Mouse (Mus musculus) CH12.LX (cell line): ENCODE measurements around the gene Gm26938. TPM values are rescaled to one million over a fixed set of nuclear protein-coding genes. Genes with fewer than 3 reads are reported as not detected.

Source experiments
- DNase-seq: peaks from one replicate; pipeline ENCODE4 v3.0.0-alpha.2; 2013; ENCODE audit errors: extremely low read depth
- H3K27ac ChIP-seq: 2 replicates; pipeline ENCODE4 v1.5.1; 2012; ENCODE audit warnings: low read depth, mild to moderate bottlenecking, control low read depth, moderate library complexity; ENCODE audit not compliant: insufficient read depth
- H3K27me3 ChIP-seq: replicated peaks from 2 replicates; pipeline ENCODE3; 2012; ENCODE audit warnings: inconsistent platforms
- H3K36me3 ChIP-seq, 2 experiments: replicated peaks in 1 of 2; 2 replicates each; pipeline versions ENCODE3 to v1.6.1; 2012; ENCODE audit warnings: inconsistent platforms in 1 of 2, low read length in 1 of 2, mild to moderate bottlenecking in 1 of 2, mixed read lengths in 1 of 2, moderate library complexity in 1 of 2; ENCODE audit not compliant: control insufficient read depth in 1 of 2, insufficient read depth in 1 of 2
- H3K4me1 ChIP-seq, 2 experiments: 2 replicates each; pipeline ENCODE4 v1.6.1; 2012; ENCODE audit warnings: inconsistent platforms in 1 of 2, moderate library complexity in 1 of 2; ENCODE audit not compliant: insufficient read depth in 2 of 2, control insufficient read depth in 1 of 2
- H3K4me2 ChIP-seq: 2 replicates; pipeline ENCODE4 v1.6.1; 2012; ENCODE audit warnings: low read depth, mild to moderate bottlenecking, control low read depth; ENCODE audit not compliant: poor library complexity, insufficient read depth, severe bottlenecking
- H3K4me3 ChIP-seq, 3 experiments: fragments of 150-350 bp in 1 of 3; sonication (generic) in 1 of 3; replicated peaks in 1 of 3; 2 replicates each; pipeline versions ENCODE3 to v1.5.1; 2011 to 2012; ENCODE audit warnings: low read depth in 2 of 3, low read length in 2 of 3, mild to moderate bottlenecking in 2 of 3, moderate library complexity in 2 of 3, control low read depth in 1 of 3, improper control_type of control experiment in 1 of 3, inconsistent platforms in 1 of 3, mixed read lengths in 1 of 3; ENCODE audit not compliant: poor library complexity in 1 of 3
- H3K79me2 ChIP-seq: replicated peaks from 2 replicates; pipeline ENCODE4 v1.6.1; 2012; ENCODE audit warnings: mild to moderate bottlenecking, moderate library complexity; ENCODE audit not compliant: control insufficient read depth, poor library complexity, insufficient read depth, severe bottlenecking; ENCODE audit errors: extremely low read depth
- H3K9ac ChIP-seq: 2 replicates; pipeline ENCODE4 v1.6.1; 2012; ENCODE audit warnings: low read depth, mild to moderate bottlenecking, control low read depth, moderate library complexity; ENCODE audit not compliant: insufficient read depth
- H3K9me3 ChIP-seq: replicated peaks from 2 replicates; pipeline ENCODE3; 2012; ENCODE audit warnings: low read length, inconsistent platforms, mixed read lengths
- BHLHE40 ChIP-seq: IDR thresholded peaks from 2 replicates; pipeline ENCODE4 v1.6.1; 2011; ENCODE audit warnings: mild to moderate bottlenecking, low read depth, low read length, improper control_type of control experiment
- CTCF ChIP-seq, 2 experiments: IDR thresholded peaks in 1 of 2; conservative IDR thresholded peaks in 1 of 2; 2 replicates each; pipeline ENCODE4 v1.5.1; 2011 to 2012; ENCODE audit warnings: low read depth in 2 of 2, low read length in 2 of 2, improper control_type of control experiment in 1 of 2, inconsistent platforms in 1 of 2, mild to moderate bottlenecking in 1 of 2, moderate library complexity in 1 of 2
- E2F4 ChIP-seq: IDR thresholded peaks from 2 replicates; pipeline ENCODE4 v1.6.1; 2011; ENCODE audit warnings: low read depth, low read length, improper control_type of control experiment; ENCODE audit not compliant: insufficient replicate concordance
- ETS1 ChIP-seq: conservative IDR thresholded peaks from 2 replicates; pipeline ENCODE4 v1.6.1; 2012; ENCODE audit warnings: low read depth, mild to moderate bottlenecking, inconsistent platforms, low read length, improper control_type of control experiment, moderate library complexity
- HCFC1 ChIP-seq: IDR thresholded peaks from 2 replicates; pipeline ENCODE4 v1.6.1; 2012; ENCODE audit warnings: low read depth, mild to moderate bottlenecking, inconsistent platforms, low read length, improper control_type of control experiment
- IRF4 ChIP-seq: IDR thresholded peaks from 2 replicates; pipeline ENCODE4 v1.6.1; 2014; ENCODE audit warnings: low read depth, mild to moderate bottlenecking, inconsistent platforms, low read length, improper control_type of control experiment
- JUN ChIP-seq: IDR thresholded peaks from 2 replicates; pipeline ENCODE4 v1.6.1; 2011; ENCODE audit warnings: low read depth, mild to moderate bottlenecking, low read length, improper control_type of control experiment, moderate library complexity; ENCODE audit not compliant: insufficient read depth
- KAT2A ChIP-seq: IDR thresholded peaks from 2 replicates; pipeline ENCODE4 v1.6.1; 2012; ENCODE audit warnings: low read length, improper control_type of control experiment, inconsistent platforms; ENCODE audit not compliant: insufficient replicate concordance
- MYC ChIP-seq: IDR thresholded peaks from 2 replicates; pipeline ENCODE4 v1.6.1; 2011; ENCODE audit warnings: low read depth, mild to moderate bottlenecking, improper control_type of control experiment, low read length
- NELFE ChIP-seq: IDR thresholded peaks from 2 replicates; pipeline ENCODE4 v1.6.1; 2011; ENCODE audit warnings: low read depth, low read length, improper control_type of control experiment
- PAX5 ChIP-seq: IDR thresholded peaks from 2 replicates; pipeline ENCODE4 v1.6.1; 2012; ENCODE audit warnings: low read length, inconsistent platforms, mixed read lengths
- POLR2A ChIP-seq: IDR thresholded peaks from 2 replicates; pipeline ENCODE4 v1.6.1; 2011; ENCODE audit warnings: low read depth, mild to moderate bottlenecking, improper control_type of control experiment, low read length
- RAD21 ChIP-seq: IDR thresholded peaks from 2 replicates; pipeline ENCODE4 v1.6.1; 2011; ENCODE audit warnings: low read depth, mild to moderate bottlenecking, low read length, improper control_type of control experiment, moderate library complexity
- SMC3 ChIP-seq: IDR thresholded peaks from 2 replicates; pipeline ENCODE4 v1.6.1; 2011; ENCODE audit warnings: low read depth, low read length, improper control_type of control experiment
- TCF12 ChIP-seq: IDR thresholded peaks from 2 replicates; pipeline ENCODE4 v1.6.1; 2014; ENCODE audit warnings: low read depth, mild to moderate bottlenecking, inconsistent platforms, low read length, improper control_type of control experiment
- USF2 ChIP-seq: conservative IDR thresholded peaks from 2 replicates; pipeline ENCODE4 v1.6.1; 2011; ENCODE audit warnings: low read depth, low read length, improper control_type of control experiment
- ZC3H11A ChIP-seq: IDR thresholded peaks from 2 replicates; pipeline ENCODE4 v1.6.1; 2012; ENCODE audit warnings: low read depth, mild to moderate bottlenecking, inconsistent platforms, low read length, improper control_type of control experiment
- ZMIZ1 ChIP-seq: IDR thresholded peaks from 2 replicates; pipeline ENCODE4 v1.6.1; 2012; ENCODE audit warnings: low read depth, mild to moderate bottlenecking, inconsistent platforms, low read length, improper control_type of control experiment
- dilution Hi-C: fragments of 300-500 bp; cut with MboI; formaldehyde crosslinking; loops from 2 replicates; pipeline ENCODE4 v1.14.3; 2020; ENCODE audit warnings: low sequenced_read_pairs; ENCODE audit not compliant: extremely low pct_unique_long_range_greater_than_20kb, extremely low pct_ligation_motif_present
- in situ Hi-C: fragments of 300-500 bp; cut with MboI; formaldehyde crosslinking; loops from 3 replicates; pipeline ENCODE4 v1.14.3; 2019; ENCODE audit warnings: low sequenced_read_pairs, low pct_ligation_motif_present, low pct_unique_long_range_greater_than_20kb, mixed read lengths
- polyA plus RNA-seq: library from polyadenylated mRNA; unstranded; fragments of >175 nt; gene quantifications from 2 replicates; pipeline ENCODE4 v1.2.1, GENCODE M21; 2012; ENCODE audit warnings: low read depth; ENCODE audit not compliant: insufficient read length
- total RNA-seq, 2 experiments: library from RNA; depleted of rRNA; stranded (reverse); fragments of 300-350 nt in 1 of 2; fragments of >200 nt in 1 of 2; gene quantifications; 2 replicates each; pipeline ENCODE4 v1.2.3; 2012 to 2014

Gene Gm26938
- total and polyA plus RNA-seq, 3 experiments = not detected

DNA sequence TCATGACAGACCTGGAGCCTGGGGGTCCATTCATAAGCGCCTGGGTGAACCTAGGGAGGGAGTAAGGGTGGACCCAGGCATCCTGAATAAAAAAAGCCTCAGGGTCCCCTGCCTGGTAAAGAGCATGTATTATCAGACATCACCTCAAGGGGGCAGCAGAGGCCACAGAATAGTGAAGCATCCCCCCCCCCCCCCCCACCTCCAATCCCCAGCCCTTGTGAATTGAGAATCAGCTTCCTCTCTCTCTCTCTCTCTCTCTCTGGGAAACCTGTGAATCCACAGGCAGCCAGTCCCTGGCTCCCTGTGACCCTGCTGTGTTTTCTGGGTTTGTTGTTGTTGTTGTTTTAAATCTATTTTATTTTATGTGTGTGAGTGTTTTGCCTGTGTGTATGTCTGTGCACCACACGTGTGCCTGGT, 12.3 kb upstream of the Gm26938 start:
- H3K27me3 ChIP-seq = peaks cover 20% of the 10 kb centered on the region
- no peaks in the 10 kb centered on the region for H3K79me2 ChIP-seq
- H3K4me1 ChIP-seq = peaks cover 4 to 5% of the 10 kb centered on the region in 2 experiments; a peak in 2 of 4 replicates
- H3K36me3 ChIP-seq = no peaks in the 10 kb centered on the region
- no peak for TF ChIP-seq TCF12
- no peak for TF ChIP-seq ZC3H11A
- TF ChIP-seq JUN = no peak
- TF ChIP-seq SMC3 = peak; percentile 20
- TF ChIP-seq ZMIZ1 = no peak
- TF ChIP-seq PAX5 = no peak
- TF ChIP-seq POLR2A = no peak
- peak; percentile 56 for TF ChIP-seq RAD21
- no peak for TF ChIP-seq NELFE
- peak in 1 of 2 experiments; percentile 63; a peak in 3 of 4 replicates for TF ChIP-seq CTCF (conservative IDR thresholded peaks at IDR 0.05 in 1 of 2, IDR thresholded peaks at IDR 0.05 in 1 of 2; ENCODE audit: low read depth in 2 of 2, low read length in 2 of 2)
- H3K27ac ChIP-seq = no peak overlapping the region
- H3K4me3 ChIP-seq = no peak overlapping the region
- peak; percentile 70 for DNase-seq
- dilution Hi-C loops (no loop called here), in situ Hi-C loops (loop anchor here (10.0 to 25.0 kb wide), 2 partner anchors 449 to 576 kb away; partner anchors contain the start of gene Eif3b)
- H3K9ac ChIP-seq = no peak overlapping the region
- H3K4me2 ChIP-seq = no peak overlapping the region
- peaks cover 2% of the 10 kb centered on the region for H3K9me3 ChIP-seq

DNA sequence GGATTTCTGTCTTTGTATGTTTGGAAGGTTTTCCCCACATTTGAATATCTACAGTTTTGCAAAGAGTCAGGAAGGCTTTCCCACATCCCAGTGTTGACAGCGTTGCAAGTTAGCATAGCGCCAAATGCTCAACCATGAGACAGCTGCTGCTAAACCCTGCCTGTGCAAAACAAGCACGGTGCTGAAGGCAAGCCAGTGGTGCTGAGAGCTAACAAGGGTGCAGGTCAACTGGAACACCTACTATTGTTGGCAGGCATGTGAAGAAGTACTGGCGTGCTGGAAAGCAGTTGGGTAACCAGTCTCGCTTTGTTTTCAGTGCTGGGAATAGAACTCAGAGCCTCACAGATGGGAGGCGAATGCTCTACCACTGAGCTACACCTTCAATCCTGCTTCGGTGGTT, 9.5 kb upstream of the Gm26938 start:
- in situ Hi-C loops = loop anchor here (10.0 to 25.0 kb wide), 2 partner anchors 452 to 579 kb away; partner anchors contain the start of gene Eif3b
- Histone ChIP-seq H3K27ac (no peak overlapping the region), H3K9ac (no peak overlapping the region), H3K27me3 (peaks cover 11% of the 10 kb centered on the region), H3K9me3 (no peaks in the 10 kb centered on the region), H3K36me3 (no peaks in the 10 kb centered on the region), H3K4me2 (no peak overlapping the region), H3K4me1 (peaks cover 3 to 15% of the 10 kb centered on the region in 2 experiments; a peak in 3 of 4 replicates)
- dilution Hi-C loops = no loop called here
- TF ChIP-seq KAT2A = no peak
- no peak for TF ChIP-seq USF2
- no peak for TF ChIP-seq ETS1
- TF ChIP-seq E2F4 = no peak
- TF ChIP-seq HCFC1 = no peak
- TF ChIP-seq, all 38 proteins: peak for 0
- Histone ChIP-seq H3K79me2 (no peaks in the 10 kb centered on the region), H3K4me3 (no peak overlapping the region)
- no peak for DNase-seq

- H3K4me1 ChIP-seq = peaks cover 3 to 22% of the 10 kb centered on the region in 2 experiments; a peak in 3 of 4 replicates
- H3K4me3 ChIP-seq = no peak overlapping the region
- no peak for TF ChIP-seq JUN
- TF ChIP-seq BHLHE40 = peak; percentile 59
- TF ChIP-seq IRF4 = 0 out of 2 replicates have a peak, but pooled peaks have one; percentile 16
- no peak for TF ChIP-seq MYC
- no peak overlapping the region for H3K4me2 ChIP-seq
- in situ Hi-C loops = loop anchor here (5.0 to 25.0 kb wide), 3 partner anchors 135 to 583 kb away; partner anchors contain the start of gene Eif3b
- DNase-seq = peak; percentile 28
- dilution Hi-C loops = no loop called here
- H3K9ac ChIP-seq = no peak overlapping the region
- peaks cover 2% of the 10 kb centered on the region for H3K9me3 ChIP-seq
- H3K27ac ChIP-seq = no peak overlapping the region
- peaks cover 8% of the 10 kb centered on the region for H3K27me3 ChIP-seq
- H3K36me3 ChIP-seq = no peaks in the 10 kb centered on the region
- H3K79me2 ChIP-seq = no peaks in the 10 kb centered on the region
These were observed 5.9 kb upstream of the Gm26938 start for GRCm38 (mm10) chr5:139832125-139832524.
